Mouse (Mus musculus): ENCODE results near the gene Hes7.

GRCm38 (mm10) chr11:69172606-69173005 is 52.4 kb downstream of the Hes7 start:
- TF ChIP-seq CTCF (IDR thresholded peaks at IDR 0.05; ENCODE audit: low read depth) (no peak), EP300 (IDR thresholded peaks at IDR 0.05; ENCODE audit: low read depth) (no peak)

Measured in liver, embryonic 14.5 days (tissue).